Mouse (Mus musculus): Measurements from ENCODE around the gene L3mbtl4.

DNA sequence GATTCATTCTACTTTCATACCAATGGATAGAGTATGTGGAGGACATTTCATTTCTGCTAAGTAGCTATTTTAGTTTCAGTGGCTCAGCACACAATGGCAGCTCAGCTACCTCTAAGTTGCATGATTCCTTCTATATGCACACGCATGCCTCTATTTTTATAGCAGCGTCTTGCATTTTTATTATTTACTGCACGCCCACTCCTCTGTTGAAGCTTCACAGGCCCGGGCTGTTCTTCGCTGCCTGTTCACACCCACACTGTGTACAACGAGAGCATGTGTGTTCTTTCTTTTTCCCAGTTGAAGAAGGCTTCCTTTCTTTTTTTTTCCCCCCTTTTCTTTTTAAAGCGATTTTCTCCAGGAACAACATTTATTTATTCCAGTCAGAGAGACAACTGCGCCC is 357.8 kb downstream of the L3mbtl4 start:
- no peak for TF ChIP-seq CTCF (IDR thresholded peaks at IDR 0.05; ENCODE audit: low read depth, low read length)
- TF ChIP-seq POLR2A (IDR thresholded peaks at IDR 0.05; ENCODE audit: borderline replicate concordance, low read depth, low read length), result no peak
